Mouse (Mus musculus): ENCODE data around the gene Nde1. TPM values are rescaled to one million over a fixed set of nuclear protein-coding genes. Genes with fewer than 3 reads are reported as not detected.
A peak's percentile ranks its signal among the peaks of the same experiment; 100 is the strongest.
"Not testable (repeated sequence)": the region's sequence is repeated elsewhere in the genome, so short reads cannot be mapped to it uniquely, and the experiment has no call there.

Nde1 gene
- polyA plus RNA-seq, 1 experiment = 11.9 TPM

- Histone ChIP-seq H3K36me3 (ENCODE audit: control insufficient read depth, insufficient read depth, low read length) (peaks cover 3% of the 10 kb centered on the region), H3K4me3 (ENCODE audit: control insufficient read depth, low read depth, low read length) (no peak overlapping the region), H3K27ac (ENCODE audit: control insufficient read depth, insufficient read depth, low read depth, low read length) (no peak overlapping the region), H3K27me3 (ENCODE audit: control insufficient read depth, insufficient read depth, low read length) (no peaks in the 10 kb centered on the region), H3K4me1 (ENCODE audit: control insufficient read depth, insufficient read depth, low read length) (no peaks in the 10 kb centered on the region)
- TF ChIP-seq CTCF (IDR thresholded peaks at IDR 0.05; ENCODE audit: control insufficient read depth, insufficient read depth, insufficient replicate concordance, low read depth, low read length) (no peak), POLR2A (IDR thresholded peaks at IDR 0.05; ENCODE audit: control insufficient read depth, low read depth, low read length) (no peak)
Observed at GRCm38 (mm10) chr16:14139106-14139505, 24.0 kb upstream of the Nde1 start.

- Histone ChIP-seq H3K27me3 (ENCODE audit: control insufficient read depth, insufficient read depth, low read length) (no peaks in the 10 kb centered on the region), H3K4me1 (ENCODE audit: control insufficient read depth, insufficient read depth, low read length) (no peaks in the 10 kb centered on the region), H3K36me3 (ENCODE audit: control insufficient read depth, insufficient read depth, low read length) (peaks cover 6% of the 10 kb centered on the region), H3K27ac (ENCODE audit: control insufficient read depth, insufficient read depth, low read depth, low read length) (no peak overlapping the region), H3K4me3 (ENCODE audit: control insufficient read depth, low read depth, low read length) (no peak overlapping the region)
- TF ChIP-seq CTCF (IDR thresholded peaks at IDR 0.05; ENCODE audit: control insufficient read depth, insufficient read depth, insufficient replicate concordance, low read depth, low read length) = no peak
- TF ChIP-seq POLR2A (IDR thresholded peaks at IDR 0.05; ENCODE audit: control insufficient read depth, low read depth, low read length) = no peak
Observed at GRCm38 (mm10) chr16:14143298-14143697, 19.8 kb upstream of the Nde1 start.

- H3K4me3 ChIP-seq (ENCODE audit: control insufficient read depth, low read depth, low read length) = no peak overlapping the region
- H3K4me1 ChIP-seq (ENCODE audit: control insufficient read depth, insufficient read depth, low read length) = no peaks in the 10 kb centered on the region
- no peak for TF ChIP-seq CTCF (IDR thresholded peaks at IDR 0.05; ENCODE audit: control insufficient read depth, insufficient read depth, insufficient replicate concordance, low read depth, low read length)
- TF ChIP-seq POLR2A (IDR thresholded peaks at IDR 0.05; ENCODE audit: control insufficient read depth, low read depth, low read length) = no peak
- H3K27me3 ChIP-seq (ENCODE audit: control insufficient read depth, insufficient read depth, low read length) = no peaks in the 10 kb centered on the region
- no peak overlapping the region for H3K27ac ChIP-seq (ENCODE audit: control insufficient read depth, insufficient read depth, low read depth, low read length)
- H3K36me3 ChIP-seq (ENCODE audit: control insufficient read depth, insufficient read depth, low read length) = peaks cover 5% of the 10 kb centered on the region
Observed at GRCm38 (mm10) chr16:14147712-14148111, 15.4 kb upstream of the Nde1 start.

- Histone ChIP-seq H3K36me3 (ENCODE audit: control insufficient read depth, insufficient read depth, low read length) (peaks cover 2% of the 10 kb centered on the region), H3K27me3 (ENCODE audit: control insufficient read depth, insufficient read depth, low read length) (no peaks in the 10 kb centered on the region), H3K4me1 (ENCODE audit: control insufficient read depth, insufficient read depth, low read length) (no peaks in the 10 kb centered on the region), H3K27ac (ENCODE audit: control insufficient read depth, insufficient read depth, low read depth, low read length) (no peak overlapping the region), H3K4me3 (ENCODE audit: control insufficient read depth, low read depth, low read length) (no peak overlapping the region)
- TF ChIP-seq POLR2A (IDR thresholded peaks at IDR 0.05; ENCODE audit: control insufficient read depth, low read depth, low read length) (no peak), CTCF (IDR thresholded peaks at IDR 0.05; ENCODE audit: control insufficient read depth, insufficient read depth, insufficient replicate concordance, low read depth, low read length) (no peak)
Observed at GRCm38 (mm10) chr16:14151718-14152117, 11.4 kb upstream of the Nde1 start.

GRCm38 (mm10) chr16:14155638-14156037 lies 7.4 kb upstream of the Nde1 start:
- H3K4me1 ChIP-seq (ENCODE audit: control insufficient read depth, insufficient read depth, low read length); H3K27me3 ChIP-seq (ENCODE audit: control insufficient read depth, insufficient read depth, low read length); H3K27ac ChIP-seq (ENCODE audit: control insufficient read depth, insufficient read depth, low read depth, low read length); H3K4me3 ChIP-seq (ENCODE audit: control insufficient read depth, low read depth, low read length); H3K36me3 ChIP-seq (ENCODE audit: control insufficient read depth, insufficient read depth, low read length): not testable (repeated sequence)

- Histone ChIP-seq H3K27ac (ENCODE audit: control insufficient read depth, insufficient read depth, low read depth, low read length) (no peak overlapping the region), H3K36me3 (ENCODE audit: control insufficient read depth, insufficient read depth, low read length) (peaks cover 2% of the 10 kb centered on the region), H3K4me1 (ENCODE audit: control insufficient read depth, insufficient read depth, low read length) (no peaks in the 10 kb centered on the region), H3K27me3 (ENCODE audit: control insufficient read depth, insufficient read depth, low read length) (no peaks in the 10 kb centered on the region), H3K4me3 (ENCODE audit: control insufficient read depth, low read depth, low read length) (no peak overlapping the region)
- TF ChIP-seq CTCF (IDR thresholded peaks at IDR 0.05; ENCODE audit: control insufficient read depth, insufficient read depth, insufficient replicate concordance, low read depth, low read length) (no peak), POLR2A (IDR thresholded peaks at IDR 0.05; ENCODE audit: control insufficient read depth, low read depth, low read length) (no peak)
Observed at GRCm38 (mm10) chr16:14156312-14156711, 6.8 kb upstream of the Nde1 start.

- TF ChIP-seq POLR2A (IDR thresholded peaks at IDR 0.05; ENCODE audit: control insufficient read depth, low read depth, low read length) (no peak), CTCF (IDR thresholded peaks at IDR 0.05; ENCODE audit: control insufficient read depth, insufficient read depth, insufficient replicate concordance, low read depth, low read length) (no peak)
- no peaks in the 10 kb centered on the region for H3K36me3 ChIP-seq (ENCODE audit: control insufficient read depth, insufficient read depth, low read length)
- H3K4me3 ChIP-seq (ENCODE audit: control insufficient read depth, low read depth, low read length) = peak overlapping the region; percentile 99
- peaks cover 2% of the 10 kb centered on the region for H3K4me1 ChIP-seq (ENCODE audit: control insufficient read depth, insufficient read depth, low read length)
- H3K27me3 ChIP-seq (ENCODE audit: control insufficient read depth, insufficient read depth, low read length) = no peaks in the 10 kb centered on the region
- H3K27ac ChIP-seq (ENCODE audit: control insufficient read depth, insufficient read depth, low read depth, low read length) = peak overlapping the region; percentile 85
Observed at GRCm38 (mm10) chr16:14158536-14158935, 4.5 kb upstream of the Nde1 start.
